Mouse (Mus musculus) midbrain, embryonic 11.5 days (tissue): ENCODE data around the gene Arfgef3. TPM values are rescaled to one million over a fixed set of nuclear protein-coding genes. Genes with fewer than 3 reads are reported as not detected.

Experiments
- ATAC-seq: fragments of 200-750 bp; cut with Nextera tagmentation; 2 replicates; pipeline ENCODE4 v1.8.0; 2017; ENCODE audit warnings: moderate TSS enrichment, moderate library complexity; ENCODE audit not compliant: low FRiP score
- DNase-seq: peaks from one replicate; pipeline ENCODE4 v3.0.0; 2015; ENCODE audit warnings: low spot score; ENCODE audit errors: missing footprints
- H3K27ac ChIP-seq: fragments of 300-500 bp; sonication (generic); 2 replicates; pipeline ENCODE4 v1.5.1; 2014; ENCODE audit warnings: low read depth, low read length
- H3K27me3 ChIP-seq: fragments of 300-500 bp; sonication (generic); 2 replicates; pipeline ENCODE4 v1.6.1; 2014; ENCODE audit warnings: mild to moderate bottlenecking, low read length, moderate library complexity, mixed read lengths; ENCODE audit not compliant: control insufficient read depth, insufficient read depth
- H3K36me3 ChIP-seq: fragments of 300-500 bp; sonication (generic); 2 replicates; pipeline ENCODE4 v1.6.1; 2014; ENCODE audit warnings: mild to moderate bottlenecking, low read length, moderate library complexity, mixed read lengths; ENCODE audit not compliant: control insufficient read depth, insufficient read depth
- H3K4me1 ChIP-seq: fragments of 300-500 bp; sonication (generic); 2 replicates; pipeline ENCODE4 v1.6.1; 2014; ENCODE audit warnings: low read length; ENCODE audit not compliant: control insufficient read depth, insufficient read depth
- H3K4me2 ChIP-seq: fragments of 300-500 bp; sonication (generic); 2 replicates; pipeline ENCODE4 v1.6.1; 2014; ENCODE audit warnings: mild to moderate bottlenecking, moderate library complexity
- H3K4me3 ChIP-seq: fragments of 300-500 bp; sonication (generic); 2 replicates; pipeline ENCODE4 v1.5.1; 2014; ENCODE audit warnings: low read depth, low read length
- H3K9ac ChIP-seq: fragments of 300-500 bp; sonication (generic); 2 replicates; pipeline ENCODE4 v1.6.1; 2014; ENCODE audit warnings: low read length
- H3K9me3 ChIP-seq: fragments of 300-500 bp; sonication (generic); 2 replicates; pipeline ENCODE4 v1.6.1; 2016; ENCODE audit warnings: low read length; ENCODE audit not compliant: control insufficient read depth
- WGBS: fragments of 180-500 bp; shearing (Covaris S2); extraction: QIAGEN DNeasy Blood & Tissue Kit; methylation state at CpG from one replicate; pipeline ENCODE4 v1.1.7; 2014; 5-methylcytosine and 5-hydroxymethylcytosine counted together
- polyA plus RNA-seq: library from polyadenylated mRNA; unstranded; fragments of >200 nt; fragmentation: Nextera tagmentation; extraction: Ambion mirVana; gene quantifications from 2 replicates; pipeline ENCODE4 v1.2.1, GENCODE M21; 2014

Arfgef3 gene
- polyA plus RNA-seq, 1 experiment from 2014 or later: 1.3 TPM

- Histone ChIP-seq H3K36me3 (no peaks in the 10 kb centered on the region), H3K27ac (no peak overlapping the region), H3K4me1 (no peaks in the 10 kb centered on the region), H3K27me3 (no peaks in the 10 kb centered on the region), H3K9me3 (no peaks in the 10 kb centered on the region), H3K9ac (no peak overlapping the region), H3K4me2 (peak overlapping the region; percentile 59; the same call in 1 of the 2 replicates), H3K4me3 (no peak overlapping the region)
- ATAC-seq (no peak), DNase-seq (no peak)
- 79% methylated on average over 6 of the region's 6 CpGs for WGBS
Measured at GRCm38 (mm10) chr10:18742086-18742485, 1.7 kb downstream of the Arfgef3 start.

- whole genome bisulfite sequencing: 84% methylated on average over 8 of the region's 8 CpGs
- H3K4me3 ChIP-seq: no peak overlapping the region
- no peak overlapping the region for H3K4me2 ChIP-seq
- H3K9ac ChIP-seq: no peak overlapping the region
- H3K27me3 ChIP-seq: no peaks in the 10 kb centered on the region
- no peak for ATAC-seq
- H3K36me3 ChIP-seq: no peaks in the 10 kb centered on the region
- no peak for DNase-seq
- H3K4me1 ChIP-seq: no peaks in the 10 kb centered on the region
- no peaks in the 10 kb centered on the region for H3K9me3 ChIP-seq
- H3K27ac ChIP-seq: no peak overlapping the region
Measured at GRCm38 (mm10) chr10:18741024-18741423, 2.7 kb downstream of the Arfgef3 start.

GRCm38 (mm10) chr10:18728548-18728947 is 15.2 kb downstream of the Arfgef3 start:
- DNase-seq: no peak
- Histone ChIP-seq H3K27ac (no peak overlapping the region), H3K9ac (no peak overlapping the region), H3K27me3 (no peaks in the 10 kb centered on the region), H3K9me3 (no peaks in the 10 kb centered on the region), H3K4me3 (no peak overlapping the region), H3K36me3 (no peaks in the 10 kb centered on the region), H3K4me2 (no peak overlapping the region), H3K4me1 (no peaks in the 10 kb centered on the region)
- no peak for ATAC-seq
- 93% methylated on average over 1 of the region's 1 CpGs for WGBS

GRCm38 (mm10) chr10:18711436-18711835 is 32.3 kb downstream of the Arfgef3 start:
- Histone ChIP-seq H3K9me3 (no peaks in the 10 kb centered on the region), H3K9ac (no peak overlapping the region), H3K4me1 (no peaks in the 10 kb centered on the region), H3K27ac (no peak overlapping the region), H3K36me3 (no peaks in the 10 kb centered on the region), H3K4me2 (no peak overlapping the region), H3K4me3 (no peak overlapping the region), H3K27me3 (no peaks in the 10 kb centered on the region)
- no peak for ATAC-seq
- no peak for DNase-seq
- WGBS: 92% methylated on average over 4 of the region's 4 CpGs

- Histone ChIP-seq H3K4me3 (no peak overlapping the region), H3K9ac (no peak overlapping the region), H3K36me3 (no peaks in the 10 kb centered on the region), H3K4me2 (no peak overlapping the region), H3K4me1 (no peaks in the 10 kb centered on the region), H3K27me3 (no peaks in the 10 kb centered on the region), H3K9me3 (no peaks in the 10 kb centered on the region), H3K27ac (no peak overlapping the region)
- ATAC-seq (no peak), DNase-seq (no peak)
- WGBS: 88% methylated on average over 6 of the region's 6 CpGs
Measured at GRCm38 (mm10) chr10:18710949-18711348, 32.8 kb downstream of the Arfgef3 start.

GRCm38 (mm10) chr10:18709836-18710235 is 33.9 kb downstream of the Arfgef3 start:
- Histone ChIP-seq H3K4me2 (no peak overlapping the region), H3K27me3 (no peaks in the 10 kb centered on the region), H3K4me3 (no peak overlapping the region), H3K9ac (no peak overlapping the region), H3K27ac (no peak overlapping the region), H3K9me3 (no peaks in the 10 kb centered on the region), H3K36me3 (no peaks in the 10 kb centered on the region), H3K4me1 (no peaks in the 10 kb centered on the region)
- WGBS: 90% methylated on average over 2 of the region's 2 CpGs
- no peak for DNase-seq
- ATAC-seq: no peak

- DNase-seq (no peak), ATAC-seq (no peak)
- WGBS: 84% methylated on average over 1 of the region's 1 CpGs
- H3K27ac ChIP-seq: no peak overlapping the region
- H3K4me3 ChIP-seq: no peak overlapping the region
- no peaks in the 10 kb centered on the region for H3K4me1 ChIP-seq
- no peak overlapping the region for H3K4me2 ChIP-seq
- no peaks in the 10 kb centered on the region for H3K27me3 ChIP-seq
- no peaks in the 10 kb centered on the region for H3K9me3 ChIP-seq
- no peak overlapping the region for H3K9ac ChIP-seq
- H3K36me3 ChIP-seq: no peaks in the 10 kb centered on the region
Measured at GRCm38 (mm10) chr10:18708641-18709040, 35.1 kb downstream of the Arfgef3 start.

GRCm38 (mm10) chr10:18704393-18705120 is 39.2 kb downstream of the Arfgef3 start:
- DNase-seq: no peak
- 66% methylated on average over 4 of the region's 4 CpGs for WGBS

GRCm38 (mm10) chr10:18701517-18701916 is 42.2 kb downstream of the Arfgef3 start:
- H3K27me3 ChIP-seq: no peaks in the 10 kb centered on the region
- no peak overlapping the region for H3K4me3 ChIP-seq
- ATAC-seq: no peak
- no peak overlapping the region for H3K27ac ChIP-seq
- H3K9ac ChIP-seq: no peak overlapping the region
- H3K9me3 ChIP-seq: no peaks in the 10 kb centered on the region
- DNase-seq: no peak
- H3K36me3 ChIP-seq: no peaks in the 10 kb centered on the region
- H3K4me2 ChIP-seq: no peak overlapping the region
- H3K4me1 ChIP-seq: peaks cover 3% of the 10 kb centered on the region; the same call in 1 of the 2 replicates

More at GRCm38 (mm10) chr10:18704393-18705120, 39.2 kb downstream of the Arfgef3 start:
- no peak overlapping the region for H3K4me2 ChIP-seq
- no peak overlapping the region for H3K4me3 ChIP-seq
- H3K27me3 ChIP-seq: no peaks in the 10 kb centered on the region
- no peak overlapping the region for H3K27ac ChIP-seq
- peak; percentile 61; the same call in 1 of the 2 replicates for ATAC-seq
- no peaks in the 10 kb centered on the region for H3K9me3 ChIP-seq
- H3K9ac ChIP-seq: no peak overlapping the region
- no peaks in the 10 kb centered on the region for H3K36me3 ChIP-seq
- H3K4me1 ChIP-seq: no peaks in the 10 kb centered on the region
